Mouse (Mus musculus) thymus, postnatal 10 days (tissue): ENCODE measurements around the gene Prr3.
"Not testable (repeated sequence)": the region's sequence is repeated elsewhere in the genome, so short reads cannot be mapped to it uniquely, and the experiment has no call there.

ENCODE experiments used
- DNase-seq, 2 experiments: peaks; one replicate each; pipeline ENCODE4 v3.0.0; 2021; ENCODE audit warnings: low spot score in 2 of 2

Prr3 gene

DNA sequence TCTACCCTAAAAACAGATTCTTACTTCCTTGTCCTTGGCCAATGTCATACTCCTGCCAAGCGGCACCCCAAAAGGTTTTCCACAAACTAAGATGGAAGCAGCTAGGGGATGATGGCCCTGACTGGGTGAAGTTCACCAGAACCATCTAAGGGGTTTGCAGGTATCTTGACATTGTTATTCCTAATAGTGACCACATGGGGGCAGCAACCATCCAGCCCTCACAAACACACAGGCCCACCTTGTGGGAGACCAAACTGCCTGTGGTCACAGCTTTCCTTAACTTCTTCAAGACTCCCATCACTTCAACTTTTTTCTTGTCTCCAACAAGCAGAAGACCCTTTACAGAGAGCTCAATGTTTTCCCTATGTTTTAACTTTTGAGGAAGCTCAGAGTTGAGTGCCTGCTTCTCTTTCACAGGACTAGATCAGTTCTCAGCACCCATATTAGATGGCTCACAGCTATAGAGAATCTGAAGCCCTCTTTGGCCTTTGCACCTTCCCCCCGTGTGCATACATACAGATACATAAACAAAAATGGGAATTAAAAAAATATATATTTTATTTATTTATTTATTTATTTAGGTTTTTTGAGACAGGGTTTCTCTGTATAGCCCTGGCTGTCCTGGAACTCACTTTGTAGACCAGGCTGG, 42.2 kb downstream of the Prr3 start:
- DNase-seq, result peak; percentile 40 to 61

DNA sequence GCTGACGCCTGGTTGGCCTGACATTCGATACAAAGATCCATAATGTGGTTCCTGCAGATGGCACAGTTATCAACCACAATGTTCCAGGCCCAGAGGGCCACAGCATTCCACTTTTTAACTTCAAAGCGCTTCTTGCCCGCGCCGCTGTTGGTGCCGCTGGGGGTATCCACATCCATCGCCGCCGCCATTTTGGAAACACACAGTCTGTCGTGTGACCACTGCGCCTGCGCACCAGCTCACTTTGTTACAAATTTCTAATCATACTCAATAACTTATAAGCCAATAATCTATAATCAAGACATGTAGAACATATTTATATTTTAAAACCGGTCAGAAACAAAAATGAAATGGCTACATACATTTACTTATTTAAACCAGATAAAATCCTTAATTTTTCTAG, 44.3 kb downstream of the Prr3 start:
- DNase-seq, result not testable (repeated sequence)

GRCm38 (mm10) chr17:35932608-35933007, 47.4 kb downstream of the Prr3 start:
- no peak for DNase-seq

DNA sequence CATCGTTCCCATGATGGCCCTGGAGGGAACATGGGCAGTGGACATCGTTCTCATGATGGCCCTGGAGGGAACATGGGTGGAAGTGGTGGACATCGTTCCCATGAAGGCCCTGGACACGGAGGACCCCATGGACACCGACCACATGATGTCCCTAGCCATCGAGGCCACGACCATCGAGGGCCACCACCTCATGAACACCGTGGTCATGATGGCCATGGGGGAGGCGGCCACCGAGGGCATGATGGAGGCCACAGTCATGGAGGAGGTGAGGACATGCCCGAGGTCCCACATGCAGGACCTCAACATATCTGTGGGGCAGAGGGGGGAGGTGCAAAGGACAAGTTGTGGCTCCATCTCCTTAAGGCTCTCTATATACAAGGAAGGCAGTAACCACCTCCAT, 49.4 kb downstream of the Prr3 start:
- no peak for DNase-seq

GRCm38 (mm10) chr17:35929534-35929933, 50.5 kb downstream of the Prr3 start:
- DNase-seq, result no peak

GRCm38 (mm10) chr17:35927471-35927870, 52.6 kb downstream of the Prr3 start:
- DNase-seq, result no peak

GRCm38 (mm10) chr17:35923281-35923680, 56.8 kb downstream of the Prr3 start:
- DNase-seq, result no peak

- no peak for DNase-seq
Observed at GRCm38 (mm10) chr17:35922566-35922965, 57.5 kb downstream of the Prr3 start.
